Mouse (Mus musculus) intestine, embryonic 14.5 days (tissue): Measurements from ENCODE around the gene Ppcdc. TPM values are rescaled to one million over a fixed set of nuclear protein-coding genes. Genes with fewer than 3 reads are reported as not detected.
"Not testable (repeated sequence)": the region's sequence is repeated elsewhere in the genome, so short reads cannot be mapped to it uniquely, and the experiment has no call there.

ENCODE experiments used
- ATAC-seq: fragments of 200-750 bp; cut with Nextera tagmentation; replicated peaks from 2 replicates; pipeline ENCODE4 v1.8.0; 2017; ENCODE audit warnings: low read depth, moderate number of reproducible peaks, moderate TSS enrichment, moderate library complexity; ENCODE audit not compliant: low FRiP score, low TSS enrichment
- DNase-seq: peaks from one replicate; pipeline ENCODE4 v3.0.0-alpha.2; 2018; ENCODE audit warnings: low spot score
- H3K27ac ChIP-seq: fragments of 300-500 bp; sonication (generic); 2 replicates; pipeline ENCODE4 v1.5.1; 2014; ENCODE audit warnings: low read depth, mild to moderate bottlenecking, control low read depth
- H3K27me3 ChIP-seq: fragments of 300-500 bp; sonication (generic); replicated peaks from 2 replicates; pipeline ENCODE4 v1.6.1; 2014; ENCODE audit warnings: low read length, control low read depth; ENCODE audit not compliant: control insufficient read depth, insufficient read depth
- H3K36me3 ChIP-seq: fragments of 300-500 bp; sonication (generic); 2 replicates; pipeline ENCODE4 v1.6.1; 2014; ENCODE audit warnings: low read length, control low read depth; ENCODE audit not compliant: control insufficient read depth, insufficient read depth
- H3K4me1 ChIP-seq: fragments of 300-500 bp; sonication (generic); replicated peaks from 2 replicates; pipeline ENCODE4 v1.6.1; 2014; ENCODE audit warnings: low read length, control low read depth, mixed read lengths; ENCODE audit not compliant: control insufficient read depth, insufficient read depth
- H3K4me2 ChIP-seq: fragments of 300-500 bp; sonication (generic); 2 replicates; pipeline ENCODE4 v1.6.1; 2014; ENCODE audit warnings: low read length
- H3K4me3 ChIP-seq: fragments of 300-500 bp; sonication (generic); 2 replicates; pipeline ENCODE4 v1.5.1; 2014; ENCODE audit warnings: low read depth, low read length, control low read depth, mixed read lengths
- H3K9ac ChIP-seq: fragments of 300-500 bp; sonication (generic); 2 replicates; pipeline ENCODE4 v1.6.1; 2014; ENCODE audit warnings: mild to moderate bottlenecking, low read length
- H3K9me3 ChIP-seq: fragments of 300-500 bp; sonication (generic); 2 replicates; pipeline ENCODE4 v1.6.1; 2016; ENCODE audit warnings: low read length, control low read depth; ENCODE audit not compliant: control insufficient read depth
- WGBS: fragments of 180-500 bp; shearing (Covaris S2); extraction: QIAGEN DNeasy Blood & Tissue Kit; methylation state at CpG from one replicate; pipeline ENCODE4 v1.1.7; 2014; 5-methylcytosine and 5-hydroxymethylcytosine counted together
- polyA plus RNA-seq: library from polyadenylated mRNA; unstranded; fragments of >200 nt; fragmentation: Nextera tagmentation; extraction: Ambion mirVana; gene quantifications from 2 replicates; pipeline ENCODE4 v1.2.1, GENCODE M21; 2014

Gene Ppcdc
- polyA plus RNA-seq, 1 experiment from 2014 or later, result 27.5 TPM

GRCm38 (mm10) chr9:57434405-57435165 is 5.3 kb downstream of the Ppcdc start:
- no peak for DNase-seq
- H3K27ac ChIP-seq, result no peak overlapping the region
- H3K4me2 ChIP-seq, result no peak overlapping the region
- WGBS, result 85% methylated on average over 11 of the region's 11 CpGs
- no peaks in the 10 kb centered on the region for H3K27me3 ChIP-seq
- no peak overlapping the region for H3K4me3 ChIP-seq
- H3K9ac ChIP-seq, result 0 out of 2 replicates have a peak overlapping the region, but pooled peaks have one; percentile 7
- peaks cover 17% of the 10 kb centered on the region for H3K4me1 ChIP-seq
- no peaks in the 10 kb centered on the region for H3K36me3 ChIP-seq
- no peak for ATAC-seq
- H3K9me3 ChIP-seq, result no peaks in the 10 kb centered on the region

DNA sequence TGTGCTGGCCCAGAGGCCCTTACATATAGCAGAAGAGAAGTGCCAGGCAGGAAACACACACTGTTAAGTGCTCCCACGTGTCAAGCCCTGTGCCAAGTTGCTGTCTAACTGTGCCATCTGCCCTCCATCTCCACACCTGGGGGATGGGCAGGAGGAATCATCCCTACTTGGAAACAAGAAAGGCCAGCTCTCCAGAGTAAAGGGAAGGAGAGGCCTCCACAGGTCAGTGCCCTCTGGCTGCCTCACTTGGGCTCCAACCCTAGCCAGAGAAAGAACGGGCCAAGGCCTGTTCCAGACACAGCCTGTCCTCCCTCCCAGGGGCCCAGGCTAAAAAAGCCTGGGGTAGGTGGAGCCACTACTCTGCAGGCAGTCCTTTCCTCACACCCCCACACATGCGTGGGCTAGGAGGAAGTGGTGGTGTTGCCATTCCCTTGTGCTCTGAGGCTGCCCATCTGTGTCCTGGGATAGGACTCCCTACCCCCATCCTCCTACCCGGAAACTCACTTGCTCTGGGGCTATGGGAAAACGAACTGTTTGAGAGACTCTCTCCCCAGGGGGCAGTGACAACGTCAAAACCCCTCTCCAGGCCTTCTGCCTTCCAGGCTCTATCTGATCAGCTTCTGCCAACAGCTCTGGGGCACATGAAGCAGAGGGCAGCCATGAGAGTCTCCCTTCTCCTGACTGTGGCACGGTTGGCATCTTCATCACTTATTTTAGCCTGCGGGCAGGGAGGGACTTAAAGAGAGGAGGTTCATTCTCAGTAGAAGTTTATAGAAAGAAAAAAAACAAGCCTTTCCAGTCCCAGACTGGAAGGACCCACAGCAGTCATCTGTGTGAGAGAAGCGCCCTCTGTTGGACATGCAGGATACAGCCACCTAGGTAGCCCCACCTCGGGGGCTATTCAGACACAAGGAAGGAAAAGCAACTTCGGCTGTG is 6.6 kb downstream of the Ppcdc start:
- Histone ChIP-seq H3K4me1 (peaks cover 14% of the 10 kb centered on the region), H3K27ac (peak overlapping the region; percentile 73), H3K4me3 (no peak overlapping the region), H3K4me2 (no peak overlapping the region; the same call in 1 of the 2 replicates), H3K9ac (0 out of 2 replicates have a peak overlapping the region, but pooled peaks have one; percentile 11), H3K9me3 (no peaks in the 10 kb centered on the region), H3K27me3 (no peaks in the 10 kb centered on the region), H3K36me3 (no peaks in the 10 kb centered on the region)
- peak; percentile 89 for DNase-seq
- peak; percentile 82 for ATAC-seq
- WGBS, result 10% methylated on average over 11 of the region's 11 CpGs

DNA sequence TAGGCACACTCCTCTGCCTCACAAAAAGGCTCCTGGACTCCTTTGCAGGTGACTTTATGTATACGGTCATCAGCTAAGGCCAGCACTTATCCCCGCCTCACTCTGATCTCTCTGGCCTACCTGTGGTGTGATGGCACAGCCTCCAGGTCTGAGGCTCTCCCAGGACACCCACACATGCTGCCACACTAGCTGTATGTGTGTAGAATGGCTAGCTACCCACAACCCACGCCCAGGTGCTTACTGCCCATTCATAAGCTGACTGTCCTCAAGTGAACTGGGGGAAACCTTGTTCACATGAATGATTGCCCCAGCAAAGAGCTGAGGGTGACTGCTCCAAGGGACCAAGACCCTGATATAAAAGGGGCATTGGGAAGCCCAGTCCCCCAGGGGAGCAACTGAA is 7.4 kb downstream of the Ppcdc start:
- no peak overlapping the region for H3K4me2 ChIP-seq

GRCm38 (mm10) chr9:57431202-57431601 is 8.7 kb downstream of the Ppcdc start:
- whole genome bisulfite sequencing, result 58% methylated on average over 9 of the region's 9 CpGs
- no peak for ATAC-seq

More for the DNA sequence above, 7.4 kb downstream of the Ppcdc start:
- H3K9me3 ChIP-seq, result no peaks in the 10 kb centered on the region
- H3K27ac ChIP-seq, result peak overlapping the region; percentile 73
- no peaks in the 10 kb centered on the region for H3K36me3 ChIP-seq
- H3K4me1 ChIP-seq, result peaks cover 19% of the 10 kb centered on the region
- H3K4me3 ChIP-seq, result no peak overlapping the region
- ATAC-seq (no peak), DNase-seq (no peak)
- no peak overlapping the region for H3K9ac ChIP-seq
- no peaks in the 10 kb centered on the region for H3K27me3 ChIP-seq
- 91% methylated on average over 3 of the region's 3 CpGs for WGBS

GRCm38 (mm10) chr9:57428391-57428790 is 11.5 kb downstream of the Ppcdc start:
- H3K9me3 ChIP-seq, result no peaks in the 10 kb centered on the region
- no peak overlapping the region for H3K4me2 ChIP-seq
- WGBS, result 35% methylated on average over 4 of the region's 4 CpGs
- no peak for DNase-seq
- H3K27ac ChIP-seq, result no peak overlapping the region
- H3K27me3 ChIP-seq, result no peaks in the 10 kb centered on the region
- H3K4me3 ChIP-seq, result no peak overlapping the region
- peaks cover 17% of the 10 kb centered on the region for H3K4me1 ChIP-seq
- no peak for ATAC-seq
- H3K9ac ChIP-seq, result 0 out of 2 replicates have a peak overlapping the region, but pooled peaks have one; percentile 10
- H3K36me3 ChIP-seq, result no peaks in the 10 kb centered on the region

More at GRCm38 (mm10) chr9:57431202-57431601, 8.7 kb downstream of the Ppcdc start:
- Histone ChIP-seq H3K4me2 (no peak overlapping the region), H3K9me3 (no peaks in the 10 kb centered on the region), H3K4me3 (no peak overlapping the region), H3K27ac (no peak overlapping the region), H3K4me1 (peaks cover 19% of the 10 kb centered on the region), H3K27me3 (no peaks in the 10 kb centered on the region), H3K36me3 (no peaks in the 10 kb centered on the region), H3K9ac (no peak overlapping the region)
- DNase-seq, result no peak

DNA sequence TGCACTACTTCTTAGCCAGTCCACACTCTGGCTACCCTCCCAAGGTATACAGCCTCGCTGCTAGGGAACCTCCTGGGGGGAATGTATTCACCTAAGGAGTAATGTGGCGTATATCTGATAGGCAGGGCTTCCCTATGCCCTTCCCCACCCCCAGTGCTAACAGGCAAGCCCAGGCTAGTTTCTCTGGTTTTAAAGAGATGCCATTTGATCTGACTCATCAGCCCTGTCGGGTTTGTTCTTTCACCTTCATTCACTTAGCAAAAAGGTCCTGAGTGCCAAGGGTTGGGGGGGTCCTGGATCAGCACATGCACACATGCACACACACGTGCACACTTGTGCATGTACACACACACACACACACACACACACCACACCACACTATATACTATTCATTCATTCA is 12.0 kb downstream of the Ppcdc start:
- H3K36me3 ChIP-seq, result no peaks in the 10 kb centered on the region
- H3K9me3 ChIP-seq, result no peaks in the 10 kb centered on the region
- WGBS, result 60% methylated on average over 4 of the region's 4 CpGs
- 0 out of 2 replicates have a peak overlapping the region, but pooled peaks have one; percentile 10 for H3K9ac ChIP-seq
- ATAC-seq (0 out of 2 replicates have a peak, but pooled peaks have one; percentile 47), DNase-seq (no peak)
- no peak overlapping the region for H3K27ac ChIP-seq
- H3K4me2 ChIP-seq, result no peak overlapping the region
- H3K4me1 ChIP-seq, result peaks cover 12% of the 10 kb centered on the region
- H3K4me3 ChIP-seq, result no peak overlapping the region
- no peaks in the 10 kb centered on the region for H3K27me3 ChIP-seq

DNA sequence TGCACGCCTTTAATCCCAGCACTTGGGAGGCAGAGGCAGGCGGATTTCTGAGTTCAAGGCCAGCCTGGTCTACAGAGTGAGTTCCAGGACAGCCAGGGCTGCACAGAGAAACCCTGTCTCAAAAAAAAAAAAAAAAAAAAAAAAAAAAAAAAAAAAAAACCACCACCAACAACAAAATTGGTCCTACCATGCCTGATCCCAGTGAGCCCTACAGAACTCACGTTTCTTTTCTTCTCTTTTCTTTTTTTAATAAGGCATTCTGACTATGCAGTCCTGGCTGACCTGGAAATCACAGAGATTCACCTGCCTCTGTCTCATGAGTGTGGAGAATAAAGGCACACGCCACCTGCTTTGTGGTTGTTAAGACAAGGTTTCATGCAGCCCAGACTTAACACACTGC is 12.8 kb downstream of the Ppcdc start:
- not testable (repeated sequence) for H3K9ac ChIP-seq

DNA sequence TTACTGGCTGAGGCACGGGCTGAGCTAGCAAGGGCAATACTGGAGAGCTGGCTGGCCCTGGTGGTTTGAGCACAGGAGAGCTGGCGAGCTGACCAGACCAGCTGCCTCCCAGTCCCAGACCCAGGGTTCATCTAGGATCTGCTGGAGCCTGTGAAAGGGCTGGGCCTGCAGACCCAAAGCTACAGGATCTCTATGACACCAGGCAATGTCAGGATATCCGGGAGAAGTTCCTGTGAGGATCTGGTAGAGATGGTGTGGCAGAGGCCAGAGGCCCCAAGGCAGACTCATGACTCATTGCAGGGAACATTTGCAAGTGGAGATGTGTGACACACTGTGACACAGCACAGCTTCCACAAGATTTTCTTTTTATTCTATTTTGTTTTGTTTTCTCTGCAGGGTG is 14.8 kb downstream of the Ppcdc start:
- no peak overlapping the region for H3K4me2 ChIP-seq
- no peaks in the 10 kb centered on the region for H3K27me3 ChIP-seq
- no peaks in the 10 kb centered on the region for H3K36me3 ChIP-seq
- no peaks in the 10 kb centered on the region for H3K9me3 ChIP-seq
- no peak overlapping the region for H3K4me3 ChIP-seq
- DNase-seq (no peak), ATAC-seq (no peak)
- H3K27ac ChIP-seq, result no peak overlapping the region
- H3K4me1 ChIP-seq, result peaks cover 25% of the 10 kb centered on the region
- 75% methylated on average over 3 of the region's 3 CpGs for WGBS
- no peak overlapping the region for H3K9ac ChIP-seq

More for the DNA sequence above, 12.8 kb downstream of the Ppcdc start:
- WGBS, result 81% methylated on average over 3 of the region's 4 CpGs
- not testable (repeated sequence) for H3K36me3 ChIP-seq, H3K4me1 ChIP-seq, DNase-seq, H3K27ac ChIP-seq, H3K4me2 ChIP-seq, H3K27me3 ChIP-seq, H3K9me3 ChIP-seq, ATAC-seq, H3K4me3 ChIP-seq
